Mouse (Mus musculus): ENCODE measurements around the gene AC161166.1.

The AC161166.1 gene

DNA sequence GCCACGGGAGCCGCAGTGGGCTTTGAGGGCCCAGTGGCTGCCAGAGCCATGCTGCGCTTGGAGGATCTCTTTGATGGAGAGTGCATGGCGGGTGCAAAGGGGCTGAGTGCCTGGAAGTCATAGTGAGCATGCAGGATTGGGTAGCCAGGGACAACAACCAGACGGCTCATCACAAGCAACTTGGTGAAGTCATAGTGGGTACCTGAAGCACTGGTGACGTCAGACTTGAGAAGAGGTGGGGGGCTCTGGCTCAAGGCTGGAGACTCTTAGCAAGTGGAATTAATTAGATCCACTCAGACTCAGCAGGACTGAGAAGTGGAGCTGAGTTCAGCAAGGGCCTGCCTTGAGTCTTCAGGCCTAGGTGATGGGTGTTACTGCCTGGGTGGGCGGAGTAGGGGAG lies at the start of gene AC161166.1:
TSS of gene AC161166.1 (minus strand) at position 101 of the 400 bp plus-strand sequence.
- in situ Hi-C loops (cut with MboI; ENCODE audit: low pct_unique_long_range_greater_than_20kb in 1 of 2, low sequenced_read_pairs in 2 of 2, unreplicated experiment in 1 of 2), result no loop called here

DNA sequence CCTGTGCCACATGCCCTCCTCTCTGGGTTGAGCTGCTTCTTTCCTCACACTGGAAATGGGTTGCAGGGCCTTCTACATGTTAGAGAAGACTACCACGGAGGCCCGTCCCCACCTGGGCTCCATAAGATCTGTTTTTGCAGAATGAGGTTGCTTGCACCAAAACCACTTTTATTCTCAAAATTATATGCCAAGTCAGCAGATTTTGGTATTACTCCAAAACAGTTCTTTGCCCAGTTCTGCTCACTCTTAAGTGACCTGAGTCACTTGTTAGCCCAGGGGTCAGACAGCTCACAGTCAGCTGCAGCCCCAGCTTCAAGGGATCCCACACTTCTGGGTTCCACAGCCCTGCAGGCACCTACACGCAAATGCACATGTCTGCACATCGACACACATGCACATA lies 49.2 kb upstream of the AC161166.1 start:
- in situ Hi-C loops (cut with MboI; ENCODE audit: low pct_unique_long_range_greater_than_20kb in 1 of 2, low sequenced_read_pairs in 2 of 2, unreplicated experiment in 1 of 2), result no loop called here

DNA sequence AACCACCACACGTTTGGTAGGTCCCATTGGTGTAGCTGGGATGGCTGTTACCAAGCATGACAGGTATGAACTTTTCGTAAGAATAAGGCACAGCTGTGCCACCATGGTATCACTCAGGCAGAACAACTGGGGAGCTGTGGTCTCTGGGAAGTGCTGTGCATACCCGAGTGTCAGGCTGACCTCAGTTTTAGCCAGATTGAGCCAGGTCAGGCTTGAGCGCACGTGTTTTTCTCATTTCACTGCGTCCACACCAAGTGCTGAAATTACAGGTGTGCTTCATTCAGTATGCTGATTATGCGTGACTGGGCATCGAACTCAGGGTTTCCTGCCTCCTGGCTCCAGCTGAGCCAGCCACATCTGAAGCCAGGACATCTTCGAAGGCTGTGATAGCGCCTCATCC lies 43.5 kb upstream of the AC161166.1 start:
- in situ Hi-C loops (cut with MboI; ENCODE audit: low pct_unique_long_range_greater_than_20kb in 1 of 2, low sequenced_read_pairs in 2 of 2, unreplicated experiment in 1 of 2), result no loop called here

DNA sequence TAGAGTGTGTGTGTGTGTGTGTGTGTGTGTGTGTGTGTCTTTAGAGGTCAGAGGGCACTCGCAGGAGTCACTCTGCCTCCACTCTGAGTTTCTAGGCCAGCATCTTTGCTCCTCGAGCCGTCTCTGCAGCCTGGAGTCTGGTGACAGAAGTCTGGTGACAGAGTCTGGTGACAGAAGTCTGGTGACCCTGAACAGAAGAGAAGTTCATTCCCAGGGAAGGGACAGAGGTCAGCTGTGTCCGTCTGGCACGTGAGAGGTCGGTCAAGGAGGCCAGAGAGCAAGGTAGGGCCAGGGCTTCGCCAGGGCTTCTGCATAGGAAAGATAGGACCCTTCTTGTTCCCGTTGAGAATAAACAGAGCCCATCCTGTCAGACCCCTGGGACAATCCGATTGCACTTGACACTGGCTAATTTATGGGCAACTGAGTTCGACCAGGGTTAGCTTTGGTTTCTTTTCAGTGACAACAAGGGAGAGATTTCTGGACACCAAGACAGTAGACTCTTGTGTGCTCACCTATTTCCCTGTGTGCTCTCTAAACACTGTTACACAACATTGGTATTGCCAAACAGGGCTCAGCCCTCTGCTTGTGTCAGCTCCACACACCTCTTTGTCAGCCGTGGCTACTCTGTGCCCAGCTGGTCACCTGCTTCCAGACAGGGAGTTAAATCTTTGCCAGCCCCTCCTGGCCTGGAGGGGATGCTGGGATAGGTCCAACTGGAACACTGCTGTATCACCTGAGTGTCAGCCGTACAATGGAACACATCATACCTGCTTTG lies 39.9 kb upstream of the AC161166.1 start:
- in situ Hi-C loops (cut with MboI; ENCODE audit: low pct_unique_long_range_greater_than_20kb in 1 of 2, low sequenced_read_pairs in 2 of 2, unreplicated experiment in 1 of 2), result no loop called here

DNA sequence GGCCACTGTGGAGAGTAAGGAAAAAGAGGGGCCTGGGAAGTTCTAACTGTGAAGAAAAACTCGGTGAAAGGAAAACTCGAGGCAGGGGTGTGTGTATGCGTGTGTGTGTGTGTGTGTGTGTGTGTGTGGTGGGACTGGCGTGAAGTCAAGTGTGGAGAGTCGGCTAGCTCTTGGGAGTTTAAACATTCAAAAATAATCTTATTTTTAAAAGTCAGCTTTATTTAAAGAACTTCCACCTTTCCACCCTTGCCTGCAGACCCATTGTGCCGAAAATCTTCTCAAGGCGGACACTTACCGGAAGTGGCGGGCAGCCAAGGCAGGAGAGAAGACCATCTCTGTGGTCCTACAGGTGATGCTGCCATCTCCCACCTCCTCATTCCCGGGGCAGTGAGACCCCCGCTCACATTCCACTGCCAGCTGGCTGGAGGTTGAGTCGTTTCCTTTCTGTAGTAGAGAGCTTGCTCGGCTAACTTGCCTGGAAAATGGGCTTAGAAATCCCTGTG lies 35.3 kb upstream of the AC161166.1 start:
- in situ Hi-C loops (cut with MboI; ENCODE audit: low pct_unique_long_range_greater_than_20kb in 1 of 2, low sequenced_read_pairs in 2 of 2, unreplicated experiment in 1 of 2), result no loop called here

DNA sequence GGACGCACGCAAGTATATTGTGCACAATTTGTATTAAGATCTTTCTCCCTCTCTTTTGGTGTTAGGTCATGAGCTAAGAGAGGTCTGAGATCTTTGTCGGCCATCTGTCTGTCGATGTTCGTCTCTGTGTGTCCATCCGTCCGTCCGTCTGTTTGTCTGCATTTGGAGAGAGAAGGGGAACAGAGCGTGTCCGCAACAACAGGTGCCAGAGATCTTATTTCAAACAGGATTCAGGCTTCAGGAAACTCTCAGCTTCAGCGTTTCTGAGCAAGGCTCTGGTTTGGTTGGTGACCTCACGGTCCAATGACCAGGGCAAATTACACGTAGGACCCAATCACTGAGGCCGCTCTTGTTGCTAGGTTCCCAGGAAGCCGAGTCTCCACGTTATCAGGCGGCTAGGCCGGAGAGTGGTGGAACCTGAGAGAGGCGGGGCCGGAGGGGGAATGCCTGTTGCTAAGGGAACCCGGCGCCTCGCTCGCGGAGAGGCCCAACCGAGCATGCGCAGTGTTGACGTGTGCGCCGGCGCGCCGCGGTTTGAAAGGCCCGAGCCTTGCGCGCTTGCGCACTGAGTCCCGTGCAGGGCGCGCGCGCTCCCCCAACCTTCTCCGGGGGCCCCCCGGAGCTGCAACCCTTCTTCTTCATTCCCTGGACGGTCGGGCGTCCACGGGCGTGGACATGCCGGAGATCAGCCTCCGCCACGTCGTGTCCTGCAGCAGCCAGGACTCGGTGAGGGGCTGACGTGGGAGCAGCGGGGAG lies 34.6 kb upstream of the AC161166.1 start:
- in situ Hi-C loops (cut with MboI; ENCODE audit: low pct_unique_long_range_greater_than_20kb in 1 of 2, low sequenced_read_pairs in 2 of 2, unreplicated experiment in 1 of 2), result no loop called here

DNA sequence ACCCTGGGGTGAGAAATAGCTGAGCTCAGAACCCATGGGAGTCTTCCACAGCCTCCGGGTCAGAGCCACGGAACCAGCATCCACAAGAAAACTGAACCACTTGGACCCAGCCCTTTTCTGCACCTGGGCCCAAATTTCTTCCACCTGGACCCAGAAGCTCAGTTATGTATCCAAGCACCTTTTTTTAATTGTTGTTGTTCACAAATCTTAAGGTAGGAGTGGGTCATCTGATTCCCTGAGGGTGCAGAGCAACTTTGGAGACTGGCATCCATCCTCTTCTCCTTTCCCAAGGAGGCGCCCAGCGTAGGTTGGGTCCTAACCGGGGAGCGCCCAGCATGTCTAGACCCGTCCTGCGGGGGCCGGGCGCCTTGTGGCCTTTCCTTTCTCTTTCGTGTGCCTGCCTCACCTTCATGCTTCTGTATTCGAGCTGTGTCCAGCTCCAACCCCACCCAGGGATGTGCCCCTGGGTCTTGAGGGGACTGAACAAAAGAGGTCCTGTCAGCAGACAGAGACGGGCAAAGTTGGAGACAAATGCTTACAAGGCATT lies 33.9 kb upstream of the AC161166.1 start, which contains the start of the genes Pinlyp and Xrcc1:
TSS of gene Pinlyp (minus strand) at position 51 of the 547 bp plus-strand sequence.
TSS of gene Xrcc1 (plus strand) at position 222 of the 547 bp plus-strand sequence.
- in situ Hi-C loops (cut with MboI; ENCODE audit: low pct_unique_long_range_greater_than_20kb in 1 of 2, low sequenced_read_pairs in 2 of 2, unreplicated experiment in 1 of 2), result no loop called here

DNA sequence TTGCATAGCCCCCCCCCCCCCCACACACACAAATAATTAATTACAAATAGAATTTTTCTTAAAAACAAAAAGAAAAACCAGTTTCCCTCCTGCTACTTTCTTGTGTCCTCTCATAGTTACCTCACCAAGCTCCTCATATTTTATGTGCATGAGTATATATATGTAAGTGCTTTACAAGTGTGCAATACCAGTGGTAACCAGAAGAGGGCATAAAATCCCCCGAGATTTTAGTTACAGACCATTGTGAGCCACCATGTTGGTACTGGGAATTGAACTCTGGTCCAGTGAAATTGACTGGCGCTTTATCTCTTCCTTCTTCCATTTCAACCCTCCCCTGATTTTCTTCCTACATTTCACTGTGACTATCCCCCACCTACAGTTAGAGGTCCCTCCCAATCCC lies 32.3 kb upstream of the AC161166.1 start:
- in situ Hi-C loops (cut with MboI; ENCODE audit: low pct_unique_long_range_greater_than_20kb in 1 of 2, low sequenced_read_pairs in 2 of 2, unreplicated experiment in 1 of 2), result no loop called here

DNA sequence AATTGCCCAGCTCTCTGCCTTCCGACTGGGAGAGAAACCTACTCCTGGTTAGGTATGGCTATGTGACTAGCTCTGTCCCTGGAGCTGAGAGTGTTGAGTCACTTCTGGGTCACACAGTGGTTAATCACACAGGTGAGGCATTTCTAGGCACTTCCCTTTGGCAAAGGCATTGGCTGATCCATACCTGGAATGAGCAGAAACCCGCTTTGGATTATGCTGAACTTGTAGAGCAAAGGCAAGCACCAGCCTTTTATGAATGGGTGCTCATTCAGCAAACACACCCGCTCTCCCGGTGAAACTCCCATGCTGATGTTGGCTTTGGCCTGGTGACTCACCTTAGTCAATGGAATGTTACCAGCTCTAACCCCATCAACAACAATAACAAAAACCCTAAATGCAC lies 27.4 kb upstream of the AC161166.1 start:
- in situ Hi-C loops (cut with MboI; ENCODE audit: low pct_unique_long_range_greater_than_20kb in 1 of 2, low sequenced_read_pairs in 2 of 2, unreplicated experiment in 1 of 2), result no loop called here

DNA sequence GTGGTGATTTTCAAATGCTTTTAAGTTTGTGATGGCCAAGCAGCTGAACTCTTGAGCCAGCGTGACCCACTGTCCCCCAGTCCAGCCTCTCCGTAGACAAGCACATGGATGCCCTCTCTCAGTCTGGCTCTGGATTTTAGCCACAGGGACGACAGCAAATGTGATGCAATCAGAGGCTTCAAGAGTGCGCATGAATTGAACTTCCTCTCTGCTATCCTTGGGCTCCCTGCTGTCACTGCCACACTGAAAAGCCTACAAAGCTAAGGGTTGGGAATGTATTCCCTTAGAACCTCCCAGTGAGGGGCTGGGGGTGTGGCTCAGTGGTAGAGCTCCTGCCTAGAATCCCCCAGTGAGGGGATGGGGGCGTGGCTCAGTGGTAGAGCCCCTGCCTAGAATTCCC lies 26.4 kb upstream of the AC161166.1 start:
- in situ Hi-C loops (cut with MboI; ENCODE audit: low pct_unique_long_range_greater_than_20kb in 1 of 2, low sequenced_read_pairs in 2 of 2, unreplicated experiment in 1 of 2), result no loop called here

DNA sequence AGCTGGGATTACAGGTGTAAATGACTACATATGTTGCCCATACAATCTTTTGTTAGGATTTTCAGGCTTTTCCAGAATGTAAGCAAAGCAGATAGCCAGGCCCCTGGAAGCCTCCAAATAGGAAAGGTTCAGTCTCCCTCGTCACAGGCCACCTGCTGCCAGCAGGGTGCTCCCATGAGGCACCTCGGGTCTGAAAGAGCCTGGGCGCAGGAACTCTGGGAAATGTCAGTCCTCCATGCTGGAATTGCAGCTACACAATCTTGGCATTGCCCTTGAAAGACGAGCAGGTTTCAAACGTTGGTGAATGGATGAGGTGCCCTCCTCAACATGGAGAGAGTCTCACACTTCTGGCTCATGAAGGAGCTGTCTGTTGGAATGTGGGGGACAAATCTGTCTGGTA lies 25.9 kb upstream of the AC161166.1 start:
- in situ Hi-C loops (cut with MboI; ENCODE audit: low pct_unique_long_range_greater_than_20kb in 1 of 2, low sequenced_read_pairs in 2 of 2, unreplicated experiment in 1 of 2), result no loop called here

DNA sequence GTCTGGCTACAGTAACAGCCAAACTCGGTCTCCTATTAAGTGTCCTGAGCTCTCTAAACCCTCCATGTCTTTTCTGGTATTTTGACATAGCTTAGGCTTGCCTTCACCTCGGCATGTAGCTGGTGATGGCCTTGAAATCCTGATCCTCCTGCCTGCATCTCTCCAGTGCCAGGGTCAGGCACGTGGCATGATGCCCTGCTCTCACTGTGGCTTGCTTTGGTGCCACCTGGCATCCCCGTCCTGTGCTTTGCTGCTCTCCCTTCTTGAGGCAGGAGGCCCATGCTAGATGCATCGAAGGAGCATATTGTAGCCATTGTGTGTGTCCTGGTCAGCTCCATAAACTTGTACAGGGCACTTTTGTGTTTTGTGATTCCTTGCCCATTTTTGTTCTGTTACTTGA lies 25.3 kb upstream of the AC161166.1 start:
- in situ Hi-C loops (cut with MboI; ENCODE audit: low pct_unique_long_range_greater_than_20kb in 1 of 2, low sequenced_read_pairs in 2 of 2, unreplicated experiment in 1 of 2), result no loop called here

DNA sequence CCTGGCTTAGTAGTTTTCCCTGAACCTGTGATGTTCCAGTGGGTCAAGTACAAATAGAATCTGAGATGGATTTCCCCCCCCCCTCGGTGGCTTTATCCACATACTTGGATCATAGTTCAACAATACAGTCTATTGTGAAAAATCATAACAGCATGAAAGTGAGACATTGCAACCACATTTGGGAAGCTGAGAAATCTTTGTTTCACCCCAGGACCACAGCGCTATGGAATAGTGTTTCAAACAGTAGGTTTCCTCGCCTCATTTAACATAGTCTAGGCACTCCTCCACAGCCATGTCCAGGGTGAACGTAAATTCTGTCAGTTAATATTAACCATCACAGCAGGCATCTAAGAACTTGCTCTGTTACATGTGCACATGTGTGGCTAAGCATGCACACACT lies 24.8 kb upstream of the AC161166.1 start:
- in situ Hi-C loops (cut with MboI; ENCODE audit: low pct_unique_long_range_greater_than_20kb in 1 of 2, low sequenced_read_pairs in 2 of 2, unreplicated experiment in 1 of 2), result no loop called here

DNA sequence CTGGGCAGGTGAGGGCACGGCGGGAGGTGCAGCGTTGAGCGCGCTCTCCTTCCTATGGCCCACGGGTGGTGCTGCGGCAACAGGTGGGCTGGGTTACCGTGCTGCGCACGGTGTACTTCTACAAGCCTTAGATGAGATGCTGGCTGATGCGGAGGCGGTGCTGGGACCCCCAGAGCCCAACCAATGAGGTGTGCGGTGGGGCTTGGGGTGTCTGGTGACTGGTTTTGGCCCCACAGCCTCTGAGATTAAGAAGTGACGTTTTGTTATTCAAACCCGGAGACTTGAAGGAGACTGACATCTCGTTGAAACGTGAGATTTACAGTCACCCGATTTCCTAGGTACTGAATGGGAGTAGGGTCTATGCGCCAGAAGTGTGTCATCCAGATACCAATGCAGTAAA lies 22.0 kb upstream of the AC161166.1 start:
- in situ Hi-C loops (cut with MboI; ENCODE audit: low pct_unique_long_range_greater_than_20kb in 1 of 2, low sequenced_read_pairs in 2 of 2, unreplicated experiment in 1 of 2), result loop anchor here in 1 of 2 experiments (5.0 kb wide), 2 partner anchors 57 to 63 kb away; no protein-coding TSS in a partner anchor

DNA sequence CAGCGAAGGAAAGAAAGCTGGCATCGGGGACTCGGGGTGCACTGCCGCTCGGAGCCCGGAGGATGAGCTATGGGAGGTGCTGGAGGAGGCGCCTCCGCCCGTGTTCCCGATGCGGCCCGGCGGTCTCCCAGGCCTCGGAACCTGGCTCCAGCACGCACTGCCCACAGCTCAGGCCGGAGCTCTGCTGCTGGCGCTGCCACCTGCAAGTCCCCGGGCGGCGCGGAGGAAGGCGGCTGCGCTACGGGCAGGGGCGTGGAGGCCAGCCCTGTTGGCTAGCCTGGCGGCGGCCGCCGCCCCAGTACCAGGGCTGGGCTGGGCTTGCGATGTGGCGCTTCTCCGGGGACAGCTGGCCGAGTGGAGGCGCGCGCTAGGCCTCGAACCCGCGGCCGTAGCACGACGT lies 21.6 kb upstream of the AC161166.1 start:
- in situ Hi-C loops (cut with MboI; ENCODE audit: low pct_unique_long_range_greater_than_20kb in 1 of 2, low sequenced_read_pairs in 2 of 2, unreplicated experiment in 1 of 2), result loop anchor here in 1 of 2 experiments (5.0 kb wide), 2 partner anchors 57 to 63 kb away; no protein-coding TSS in a partner anchor

DNA sequence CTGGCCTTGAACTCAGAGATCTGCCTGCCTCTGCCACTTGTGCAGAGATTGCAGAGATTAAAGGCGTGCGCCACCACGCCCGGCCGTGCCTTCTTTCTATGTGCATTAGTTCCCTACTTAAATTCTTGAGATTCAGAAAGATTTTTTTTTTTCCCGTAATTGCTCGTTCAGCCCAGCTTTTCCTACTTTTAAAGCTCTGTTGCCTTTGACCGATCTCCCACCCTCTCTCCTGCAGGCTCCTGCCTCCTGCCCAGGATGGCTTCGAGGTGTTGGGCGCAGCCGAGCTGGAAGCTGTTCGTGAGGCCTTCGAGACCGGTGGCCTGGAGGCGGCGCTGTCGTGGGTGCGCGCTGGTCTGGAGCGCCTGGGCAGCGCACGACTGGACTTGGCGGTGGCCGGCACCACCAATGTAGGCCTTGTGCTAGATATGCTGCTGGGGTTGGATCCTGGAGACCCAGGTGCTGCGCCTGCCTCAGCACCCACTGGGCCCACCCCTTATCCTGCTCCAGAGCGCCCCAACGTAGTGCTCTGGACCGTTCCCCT lies 20.8 kb upstream of the AC161166.1 start:
- in situ Hi-C loops (cut with MboI; ENCODE audit: low pct_unique_long_range_greater_than_20kb in 1 of 2, low sequenced_read_pairs in 2 of 2, unreplicated experiment in 1 of 2), result loop anchor here in 1 of 2 experiments (5.0 kb wide), 2 partner anchors 56 to 64 kb away; no protein-coding TSS in a partner anchor

DNA sequence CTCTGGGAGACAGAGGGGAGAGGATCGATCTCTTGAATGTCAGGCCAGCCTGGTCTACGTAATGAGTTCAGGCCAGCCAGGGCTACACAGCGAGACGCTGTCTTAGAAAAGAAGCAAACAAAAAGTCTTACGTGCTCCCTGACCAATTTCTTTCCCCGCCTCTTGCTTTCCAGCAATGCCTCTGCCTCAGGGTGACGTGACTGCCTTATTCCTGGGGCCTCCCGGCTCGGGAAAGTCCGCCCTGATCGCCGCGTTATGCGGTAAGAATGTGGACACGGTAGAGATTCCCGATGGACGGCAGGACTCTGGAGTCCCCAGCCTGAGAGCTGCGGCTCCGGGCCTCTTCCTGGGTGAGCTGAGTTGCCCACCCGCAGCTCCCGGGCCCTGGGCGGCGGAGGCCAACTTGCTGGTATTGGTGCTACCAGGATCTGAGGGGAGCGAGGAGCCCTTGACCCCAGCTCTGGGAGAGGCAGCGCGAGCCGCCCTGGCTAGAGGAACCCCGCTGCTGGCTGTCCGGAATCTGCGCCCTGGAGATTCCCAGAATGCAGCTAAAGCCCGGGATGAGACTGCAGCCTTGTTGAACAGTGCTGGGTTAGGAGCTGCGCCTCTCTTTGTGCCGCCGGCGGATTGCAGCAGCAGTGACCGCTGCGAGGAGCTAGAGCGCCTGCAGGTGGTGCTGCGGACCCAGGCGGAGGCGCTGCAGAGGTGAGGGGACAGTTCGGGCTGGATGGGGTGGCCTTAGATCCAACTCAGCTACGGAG lies 19.1 kb upstream of the AC161166.1 start:
- in situ Hi-C loops (cut with MboI; ENCODE audit: low pct_unique_long_range_greater_than_20kb in 1 of 2, low sequenced_read_pairs in 2 of 2, unreplicated experiment in 1 of 2), result loop anchor here in 1 of 2 experiments (5.0 kb wide), 2 partner anchors 54 to 66 kb away; no protein-coding TSS in a partner anchor

Data from mouse embryonic stem cell (cell line).